Mouse (Mus musculus) myocyte (in vitro differentiated cells): ENCODE data around the gene Col13a1.

ENCODE experiments used
- CEBPB ChIP-seq: IDR thresholded peaks from 2 replicates; pipeline ENCODE4 v1.6.1; 2011; ENCODE audit warnings: mild to moderate bottlenecking, moderate library complexity; ENCODE audit not compliant: poor library complexity, insufficient read depth, severe bottlenecking
- MYOG ChIP-seq, 3 experiments: IDR thresholded peaks; one replicate each; pipeline ENCODE4 v1.6.1; 2011; ENCODE audit warnings: control low read depth in 2 of 3, low read depth in 2 of 3, mild to moderate bottlenecking in 2 of 3; ENCODE audit not compliant: insufficient read length in 2 of 3, control insufficient read depth in 1 of 3, insufficient read depth in 1 of 3
- POLR2A ChIP-seq: IDR thresholded peaks from one replicate; pipeline ENCODE4 v1.6.1; 2011; ENCODE audit warnings: low read depth, mild to moderate bottlenecking, control low read depth, moderate library complexity; ENCODE audit not compliant: insufficient read length
- POLR2AphosphoS2 ChIP-seq: IDR thresholded peaks from one replicate; pipeline ENCODE4 v1.6.1; 2011; ENCODE audit warnings: low read depth, control low read depth; ENCODE audit not compliant: insufficient read length
- REST ChIP-seq: IDR thresholded peaks from one replicate; pipeline ENCODE4 v1.6.1; 2011; ENCODE audit warnings: mild to moderate bottlenecking, control low read depth, moderate library complexity; ENCODE audit not compliant: insufficient read depth, insufficient read length
- TCF12 ChIP-seq: IDR thresholded peaks from one replicate; pipeline ENCODE4 v1.6.1; 2011; ENCODE audit warnings: mild to moderate bottlenecking, control low read depth; ENCODE audit not compliant: poor library complexity, insufficient read depth, severe bottlenecking
- TCF3 ChIP-seq: IDR thresholded peaks from one replicate; pipeline ENCODE4 v1.6.1; 2011; ENCODE audit warnings: low read depth, control low read depth; ENCODE audit not compliant: insufficient read length
- USF1 ChIP-seq: IDR thresholded peaks from one replicate; pipeline ENCODE4 v1.6.1; 2011; ENCODE audit warnings: low read depth, mild to moderate bottlenecking, control low read depth, moderate library complexity

DNA sequence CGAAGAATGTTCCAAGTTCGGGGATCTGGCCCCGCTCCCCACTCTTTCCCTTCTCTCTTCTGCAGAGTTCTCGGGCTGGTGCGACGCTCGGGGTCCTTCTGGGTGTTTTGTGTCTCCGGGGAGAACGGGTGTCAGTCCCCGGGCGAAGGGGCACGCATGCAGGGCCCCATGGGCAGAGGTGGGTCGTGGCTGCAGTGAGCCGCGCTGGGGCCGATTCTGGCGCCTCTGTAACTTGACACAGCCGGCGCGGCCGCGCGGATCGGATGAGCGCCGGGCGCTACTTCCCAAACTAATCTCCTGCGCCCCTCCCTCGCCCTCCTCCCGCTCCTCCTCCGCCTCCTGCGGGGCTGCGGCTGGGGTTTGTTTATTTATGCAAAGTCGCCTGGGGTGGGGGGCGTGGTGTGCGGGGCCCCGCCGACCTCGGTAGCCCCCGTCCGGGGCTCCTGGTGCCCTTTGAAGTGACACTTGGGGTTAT, at the start of gene Col13a1:
- TF ChIP-seq POLR2A (no peak), POLR2AphosphoS2 (no peak), TCF12 (no peak), USF1 (no peak), TCF3 (no peak), MYOG (IDR thresholded peaks at IDR 0.05; ENCODE audit: control insufficient read depth in 1 of 3, insufficient read depth in 1 of 3, insufficient read length in 2 of 3, low read depth in 2 of 3) (no peak), CEBPB (no peak), REST (no peak)
